Comparison of ENCODE assay signal across 9 mouse cellular contexts in genomic region chr10:59909357-59909847, GRCm38 (mm10). TPM values are rescaled to one million over a fixed set of nuclear protein-coding genes. Genes with fewer than 3 reads are reported as not detected.
DNase-seq lines count a peak whose midpoint lies in the region; ATAC-seq and TF ChIP-seq lines count a peak whose summit lies in the region.
"Had no signal": no experiment of that assay in that cellular context is flagged by ENCODE, and none has a peak within 500 bp of the region (broad histone marks: within the 10 kb centered on the region; RNA-seq: fewer than 3 reads in every experiment).

No protein-coding gene starts in this region.

- peak; percentile 51 for TF ChIP-seq EP300 in CH12.LX (IDR thresholded peaks at IDR 0.05; ENCODE audit: low read length)

- no peaks in the 10 kb centered on the region for H3K9me3 ChIP-seq in CH12.LX (replicated peaks; ENCODE audit: low read length)
- no peaks in the 10 kb centered on the region for H3K9me3 ChIP-seq in forebrain, embryonic 15.5 days
- H3K9me3 ChIP-seq in hindbrain, embryonic 15.5 days: no peaks in the 10 kb centered on the region
- H3K9me3 ChIP-seq in liver, embryonic 11.5 days (ENCODE audit: control insufficient read depth, low read length): no peaks in the 10 kb centered on the region

- TF ChIP-seq RAD21 in CH12.LX (IDR thresholded peaks at IDR 0.05; ENCODE audit: low read depth, low read length): no peak

- in situ Hi-C loops in CH12.LX (cut with MboI; ENCODE audit: low pct_ligation_motif_present, low pct_unique_long_range_greater_than_20kb, low sequenced_read_pairs): loop anchor here (25.0 kb wide), 1 partner anchor 478 kb away; the partner anchor contains the start of gene Gm17455

- H3K4me1 ChIP-seq in CH12.LX (ENCODE audit: control insufficient read depth in 1 of 2, insufficient read depth in 2 of 2): peaks cover 35 to 51% of the 10 kb centered on the region in 2 experiments
- H3K4me1 ChIP-seq in forebrain, embryonic 15.5 days: peaks cover 31% of the 10 kb centered on the region
- H3K4me1 ChIP-seq in hindbrain, embryonic 15.5 days (replicated peaks): peaks cover 40% of the 10 kb centered on the region
- H3K4me1 ChIP-seq in liver, embryonic 11.5 days (replicated peaks; ENCODE audit: control insufficient read depth, insufficient read depth, low read length): peaks cover 45% of the 10 kb centered on the region

- H3K27me3 ChIP-seq in CH12.LX (replicated peaks): no peaks in the 10 kb centered on the region
- no peaks in the 10 kb centered on the region for H3K27me3 ChIP-seq in forebrain, embryonic 15.5 days
- no peaks in the 10 kb centered on the region for H3K27me3 ChIP-seq in hindbrain, embryonic 15.5 days
- no peaks in the 10 kb centered on the region; the same call in 1 of the 2 replicates for H3K27me3 ChIP-seq in liver, embryonic 11.5 days (replicated peaks; ENCODE audit: control insufficient read depth, insufficient read depth, low read length)
- no peaks in the 10 kb centered on the region for H3K27me3 ChIP-seq in splenic B cell, adult 2 months (ENCODE audit: control insufficient read depth, insufficient read depth, low read length, poor library complexity, severe bottlenecking)

- WGBS in forebrain, embryonic 15.5 days: 10% methylated on average over 14 of the region's 14 CpGs
- WGBS in hindbrain, embryonic 15.5 days: 9% methylated on average over 14 of the region's 14 CpGs
- WGBS in liver, embryonic 11.5 days: 5% methylated on average over 14 of the region's 14 CpGs

- no peak overlapping the region for H3K4me2 ChIP-seq in CH12.LX (ENCODE audit: insufficient read depth, low read depth, poor library complexity, severe bottlenecking)
- no peak overlapping the region; the same call in 1 of the 2 replicates for H3K4me2 ChIP-seq in forebrain, embryonic 15.5 days (replicated peaks)
- peak overlapping the region; percentile 27 for H3K4me2 ChIP-seq in hindbrain, embryonic 15.5 days
- peak overlapping the region; percentile 47 for H3K4me2 ChIP-seq in liver, embryonic 11.5 days

- peak; percentile 82 for DNase-seq in CH12.LX (ENCODE audit: extremely low read depth)
- DNase-seq in adrenal gland, adult 18-20 months (ENCODE audit: low spot score in 2 of 2): peak; percentile 61
- no peak for DNase-seq in liver, embryonic 11.5 days (ENCODE audit: low spot score)
- peak; percentile 36 for DNase-seq in splenic B cell, adult 2 months (ENCODE audit: low read depth, low spot score)
- DNase-seq in frontal cortex, postnatal 10 days (ENCODE audit: low spot score in 2 of 2): no peak
- no peak for DNase-seq in cerebellum, postnatal 4 days (ENCODE audit: low spot score in 2 of 2)

- no peak for TF ChIP-seq POLR2A in CH12.LX (IDR thresholded peaks at IDR 0.05; ENCODE audit: low read depth, low read length)

- no peaks in the 10 kb centered on the region for H3K36me3 ChIP-seq in CH12.LX (replicated peaks in 1 of 2; ENCODE audit: control insufficient read depth in 1 of 2, insufficient read depth in 1 of 2, low read length in 1 of 2)
- H3K36me3 ChIP-seq in forebrain, embryonic 15.5 days: no peaks in the 10 kb centered on the region
- no peaks in the 10 kb centered on the region for H3K36me3 ChIP-seq in hindbrain, embryonic 15.5 days
- no peaks in the 10 kb centered on the region for H3K36me3 ChIP-seq in liver, embryonic 11.5 days (ENCODE audit: control insufficient read depth, insufficient read depth, low read length)
- no peaks in the 10 kb centered on the region for H3K36me3 ChIP-seq in splenic B cell, adult 2 months (ENCODE audit: control insufficient read depth, insufficient read depth, low read length, poor library complexity, severe bottlenecking)

- dilution Hi-C loops in CH12.LX (cut with MboI; ENCODE audit: extremely low pct_ligation_motif_present, extremely low pct_unique_long_range_greater_than_20kb, low sequenced_read_pairs): no loop called here

- peak overlapping the region in 1 of 3 experiments; percentile 29 for H3K4me3 ChIP-seq in CH12.LX (replicated peaks in 1 of 3; ENCODE audit: low read depth in 2 of 3, low read length in 2 of 3, poor library complexity in 1 of 3)
- no peak overlapping the region for H3K4me3 ChIP-seq in forebrain, embryonic 15.5 days
- no peak overlapping the region for H3K4me3 ChIP-seq in hindbrain, embryonic 15.5 days
- H3K4me3 ChIP-seq in liver, embryonic 11.5 days (ENCODE audit: low read depth, low read length): no peak overlapping the region
- H3K4me3 ChIP-seq: erythroblast, embryonic 14.5 days had no signal

- H3K27ac ChIP-seq in CH12.LX (ENCODE audit: insufficient read depth, low read depth): no peak overlapping the region
- peak overlapping the region; percentile 41 for H3K27ac ChIP-seq in forebrain, embryonic 15.5 days (replicated peaks)
- peak overlapping the region; percentile 22 for H3K27ac ChIP-seq in hindbrain, embryonic 15.5 days (replicated peaks)
- H3K27ac ChIP-seq in liver, embryonic 11.5 days (ENCODE audit: low read depth, low read length): peak overlapping the region; percentile 65; the same call in 1 of the 2 replicates

- no peak overlapping the region for H3K9ac ChIP-seq in CH12.LX (ENCODE audit: insufficient read depth, low read depth)
- H3K9ac ChIP-seq in forebrain, embryonic 15.5 days (replicated peaks): no peak overlapping the region
- H3K9ac ChIP-seq in hindbrain, embryonic 15.5 days: peak overlapping the region; percentile 16
- no peak overlapping the region for H3K9ac ChIP-seq in liver, embryonic 11.5 days (ENCODE audit: low read depth, low read length)

- no peak; the same call in 1 of the 2 replicates for ATAC-seq in forebrain, embryonic 15.5 days (replicated peaks)
- 0 out of 2 replicates have a peak, but pooled peaks have one; percentile 17 for ATAC-seq in hindbrain, embryonic 15.5 days (ENCODE audit: low FRiP score, low read depth)
- ATAC-seq in liver, embryonic 11.5 days (replicated peaks; ENCODE audit: low FRiP score): 0 out of 2 replicates have a peak, but pooled peaks have one; percentile 17

- TF ChIP-seq CTCF in CH12.LX (conservative IDR thresholded peaks at IDR 0.05 in 1 of 2, IDR thresholded peaks at IDR 0.05 in 1 of 2; ENCODE audit: low read depth in 2 of 2, low read length in 2 of 2): no peak

- H3K79me2 ChIP-seq in CH12.LX (replicated peaks; ENCODE audit: control insufficient read depth, extremely low read depth, insufficient read depth, poor library complexity, severe bottlenecking): no peaks in the 10 kb centered on the region

TF ChIP-seq in CH12.LX, 34 proteins besides CTCF, POLR2A, EP300 and RAD21 (continues in another document):
- TF ChIP-seq ZNF384 (IDR thresholded peaks at IDR 0.05; ENCODE audit: low read depth, low read length) (no peak), ELF1 (IDR thresholded peaks at IDR 0.05; ENCODE audit: low read depth, low read length) (no peak), NRF1 (IDR thresholded peaks at IDR 0.05; ENCODE audit: low read depth, low read length) (no peak), RCOR1 (conservative IDR thresholded peaks at IDR 0.05; ENCODE audit: low read depth, low read length) (no peak), USF2 (conservative IDR thresholded peaks at IDR 0.05; ENCODE audit: low read depth, low read length) (no peak), UBTF (IDR thresholded peaks at IDR 0.05; ENCODE audit: low read depth, low read length) (no peak), IRF4 (IDR thresholded peaks at IDR 0.05; ENCODE audit: low read depth, low read length) (peak; percentile 50; the same call in 1 of the 2 replicates), ZKSCAN1 (IDR thresholded peaks at IDR 0.05; ENCODE audit: borderline replicate concordance, low read depth, low read length) (no peak), TBP (conservative IDR thresholded peaks at IDR 0.05; ENCODE audit: low read depth, low read length) (no peak), ZMIZ1 (IDR thresholded peaks at IDR 0.05; ENCODE audit: low read depth, low read length) (no peak), HCFC1 (IDR thresholded peaks at IDR 0.05; ENCODE audit: low read depth, low read length) (no peak), MAZ (IDR thresholded peaks at IDR 0.05; ENCODE audit: low read depth, low read length) (no peak), NELFE (IDR thresholded peaks at IDR 0.05; ENCODE audit: low read depth, low read length) (no peak), MEF2A (IDR thresholded peaks at IDR 0.05; ENCODE audit: borderline replicate concordance, low read depth, low read length) (no peak), POLR2AphosphoS2 (IDR thresholded peaks at IDR 0.05; ENCODE audit: low read depth, low read length) (no peak), SMC3 (IDR thresholded peaks at IDR 0.05; ENCODE audit: low read depth, low read length) (no peak), CHD1 (IDR thresholded peaks at IDR 0.05; ENCODE audit: low read depth, low read length) (no peak), GABPA (IDR thresholded peaks at IDR 0.05; ENCODE audit: insufficient replicate concordance, low read depth, low read length) (no peak), BHLHE40 (IDR thresholded peaks at IDR 0.05; ENCODE audit: low read depth, low read length) (peak; percentile 67), MYC (IDR thresholded peaks at IDR 0.05; ENCODE audit: low read depth, low read length) (no peak), E2F4 (IDR thresholded peaks at IDR 0.05; ENCODE audit: insufficient replicate concordance, low read depth, low read length) (no peak), ETS1 (conservative IDR thresholded peaks at IDR 0.05; ENCODE audit: low read depth, low read length) (peak; percentile 77), ZC3H11A (IDR thresholded peaks at IDR 0.05; ENCODE audit: low read depth, low read length) (no peak), USF1 (IDR thresholded peaks at IDR 0.05; ENCODE audit: low read depth, low read length) (no peak), PAX5 (IDR thresholded peaks at IDR 0.05; ENCODE audit: low read length) (no peak)

RNA-seq across cellular contexts. Expression of gene Dnajb12, which starts 30.0 kb away (rescaled TPM):
- total RNA-seq in CH12.LX (2012; rRNA removed) (17.0 and 21.5 TPM in 2 replicates), CH12.LX (2014; rRNA removed) (13.1 and 13.9 TPM in 2 replicates)
- 30.3 and 35.9 TPM in 2 replicates for polyA plus RNA-seq in CH12.LX (2012; ENCODE audit: insufficient read length, low read depth)
- 10 to 100 TPM; 43.8 to 55.0 TPM for total RNA-seq in adrenal gland, adult 18-20 months (2021)
- polyA plus RNA-seq in forebrain, embryonic 15.5 days (2015; fragmentation: Nextera tagmentation; extraction: Ambion mirVana): 16.9 and 17.5 TPM in 2 replicates
- polyA plus RNA-seq in hindbrain, embryonic 15.5 days (2015; fragmentation: Nextera tagmentation; extraction: Ambion mirVana): 18.6 and 24.6 TPM in 2 replicates
- polyA plus RNA-seq in liver, embryonic 11.5 days (2014; fragmentation: Nextera tagmentation; extraction: Ambion mirVana): 27.4 and 30.2 TPM in 2 replicates

RNA-seq across cellular contexts. Expression of gene Ddit4, which starts 42.2 kb away (rescaled TPM):
- total RNA-seq in CH12.LX (2012; rRNA removed) (45.7 and 136 TPM in 2 replicates), CH12.LX (2014; rRNA removed) (37.5 and 50.6 TPM in 2 replicates)
- polyA plus RNA-seq in CH12.LX (2012; ENCODE audit: insufficient read length, low read depth): 38.9 and 39.5 TPM in 2 replicates
- 10 to 100 TPM; 29.5 to 69.3 TPM for total RNA-seq in adrenal gland, adult 18-20 months (2021)
- 90.0 and 92.5 TPM in 2 replicates for polyA plus RNA-seq in forebrain, embryonic 15.5 days (2015; fragmentation: Nextera tagmentation; extraction: Ambion mirVana)
- polyA plus RNA-seq in hindbrain, embryonic 15.5 days (2015; fragmentation: Nextera tagmentation; extraction: Ambion mirVana): 68.9 and 71.1 TPM in 2 replicates
- polyA plus RNA-seq in liver, embryonic 11.5 days (2014; fragmentation: Nextera tagmentation; extraction: Ambion mirVana): 2.7 and 4.3 TPM in 2 replicates

Comparison
In these comparisons a context has a peak if more than half of its experiments do, and no peak if none do; other contexts are left out.
1. DNase-seq: peak in CH12.LX (single experiment), adrenal gland, adult 18-20 months (2 of 2) and splenic B cell, adult 2 months (single experiment); none in liver, embryonic 11.5 days (single experiment), frontal cortex, postnatal 10 days (0 of 2) and cerebellum, postnatal 4 days (0 of 2).
2. H3K4me2 ChIP-seq: peak in hindbrain, embryonic 15.5 days (single experiment) and liver, embryonic 11.5 days (single experiment); none in CH12.LX (single experiment) and forebrain, embryonic 15.5 days (single experiment).